Mouse (Mus musculus): ENCODE data around the gene 4930415O20Rik. TPM values are rescaled to one million over a fixed set of nuclear protein-coding genes. Genes with fewer than 3 reads are reported as not detected.
A peak's percentile ranks its signal among the peaks of the same experiment; 100 is the strongest.

The 4930415O20Rik gene
- polyA plus RNA-seq (2015; fragmentation: Nextera tagmentation; extraction: Ambion mirVana): 0.39 TPM in 1 of 2 replicates, not detected in the other

GRCm38 (mm10) chr15:98570873-98571538 lies at the start of gene 4930415O20Rik, which contains the start of gene Ccnt1:
Gene 4930415O20Rik (plus strand): TSS chr15:98571004.
Gene Ccnt1 (minus strand): TSS chr15:98570923.
- Histone ChIP-seq H3K9ac (peak within 1 kb of the TSS; percentile 13; the same call in 1 of the 2 replicates), H3K4me3 (no peak within 1 kb of the TSS), H3K9me3 (no peaks in the 10 kb centered on the region), H3K4me2 (no peak within 1 kb of the TSS), H3K36me3 (no peaks in the 10 kb centered on the region), H3K27me3 (0 out of 2 replicates have a peak, but pooled peaks cover 5% of the 10 kb centered on the region), H3K27ac (no peak within 1 kb of the TSS), H3K4me1 (replicated peaks) (peaks cover 14% of the 10 kb centered on the region)
- no peak for ATAC-seq (ENCODE audit: low FRiP score)
- WGBS: 86% methylated on average over 10 of the region's 10 CpGs

GRCm38 (mm10) chr15:98521245-98521644 lies 49.6 kb upstream of the 4930415O20Rik start:
- Histone ChIP-seq H3K4me3 (no peak overlapping the region), H3K4me1 (replicated peaks) (0 out of 2 replicates have a peak, but pooled peaks cover 4% of the 10 kb centered on the region), H3K27me3 (no peaks in the 10 kb centered on the region), H3K27ac (no peak overlapping the region), H3K9me3 (no peaks in the 10 kb centered on the region), H3K9ac (no peak overlapping the region), H3K4me2 (no peak overlapping the region), H3K36me3 (peaks cover 78% of the 10 kb centered on the region)
- 96% methylated on average over 3 of the region's 3 CpGs for WGBS
- no peak for ATAC-seq (ENCODE audit: low FRiP score)

DNA sequence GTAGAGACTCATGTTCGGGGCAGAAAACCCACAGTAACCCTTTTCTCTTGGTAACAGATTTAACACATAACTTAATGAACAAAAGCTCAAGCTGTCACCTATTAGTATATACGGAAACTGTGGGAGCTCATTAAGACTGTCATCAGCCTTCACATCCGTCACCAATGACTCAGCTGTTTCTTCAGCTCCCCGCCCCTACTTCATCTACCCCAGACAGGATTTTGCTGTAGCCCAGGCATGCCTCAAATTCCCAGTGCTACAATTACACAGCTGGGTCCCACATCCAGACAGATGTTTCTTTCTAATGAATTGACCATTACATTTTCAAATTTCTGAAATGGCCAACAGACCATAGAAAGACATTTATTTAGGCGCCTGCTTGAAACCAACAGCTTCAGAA lies 44.7 kb upstream of the 4930415O20Rik start:
- Histone ChIP-seq H3K27ac (0 out of 2 replicates have a peak overlapping the region, but pooled peaks have one; percentile 12), H3K9me3 (no peaks in the 10 kb centered on the region), H3K4me3 (no peak overlapping the region), H3K4me1 (replicated peaks) (peaks cover 21% of the 10 kb centered on the region), H3K27me3 (no peaks in the 10 kb centered on the region), H3K9ac (no peak overlapping the region), H3K36me3 (peaks cover 93% of the 10 kb centered on the region), H3K4me2 (no peak overlapping the region)
- ATAC-seq (ENCODE audit: low FRiP score): no peak
- WGBS: 48% methylated on average over 5 of the region's 5 CpGs

DNA sequence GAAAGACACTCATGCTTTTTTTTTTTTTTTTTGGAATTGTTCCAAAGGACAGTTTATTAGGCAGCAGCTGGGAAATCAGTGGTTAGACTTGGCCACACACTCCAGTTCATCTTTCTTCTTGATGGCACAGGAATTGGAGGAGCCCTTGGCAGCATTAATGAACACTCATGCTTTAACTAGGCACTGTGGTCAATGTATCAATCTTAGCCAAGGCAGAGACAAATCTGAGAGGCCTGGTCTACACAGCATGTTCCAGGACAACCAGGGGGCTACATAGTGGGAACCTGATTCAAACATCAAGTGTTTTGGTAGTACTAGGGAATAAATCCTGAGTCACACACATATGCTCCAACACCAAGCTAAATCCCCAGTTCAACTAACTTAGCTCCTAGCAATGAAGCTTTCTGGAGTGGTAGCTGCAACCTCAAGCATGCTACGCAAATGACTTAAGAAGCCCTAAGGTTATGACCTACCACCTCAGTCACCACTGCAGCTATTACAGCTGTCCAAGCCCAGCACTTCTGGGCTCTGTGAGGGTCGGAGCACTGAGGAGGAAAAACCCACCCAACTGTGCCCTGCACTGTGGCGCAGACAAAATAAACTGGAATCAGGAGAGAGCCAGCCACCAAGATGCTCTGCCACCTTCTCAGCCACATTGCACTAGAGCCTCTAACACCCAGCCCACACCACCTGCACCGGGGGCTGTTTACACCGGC lies 43.6 kb upstream of the 4930415O20Rik start:
- Histone ChIP-seq H3K27me3 (no peaks in the 10 kb centered on the region), H3K4me2 (no peak overlapping the region), H3K4me3 (no peak overlapping the region), H3K9ac (no peak overlapping the region), H3K9me3 (no peaks in the 10 kb centered on the region), H3K4me1 (replicated peaks) (peaks cover 32% of the 10 kb centered on the region), H3K27ac (no peak overlapping the region), H3K36me3 (peaks cover 91% of the 10 kb centered on the region)
- WGBS: 98% methylated on average over 5 of the region's 5 CpGs
- no peak for ATAC-seq (ENCODE audit: low FRiP score)

- Histone ChIP-seq H3K9ac (no peak overlapping the region), H3K4me3 (no peak overlapping the region), H3K9me3 (no peaks in the 10 kb centered on the region), H3K36me3 (peaks cover 82% of the 10 kb centered on the region), H3K27ac (no peak overlapping the region), H3K27me3 (no peaks in the 10 kb centered on the region), H3K4me1 (replicated peaks) (peaks cover 40% of the 10 kb centered on the region), H3K4me2 (no peak overlapping the region)
- 90% methylated on average over 5 of the region's 5 CpGs for WGBS
- ATAC-seq (ENCODE audit: low FRiP score): no peak
These were observed 42.7 kb upstream of the 4930415O20Rik start for GRCm38 (mm10) chr15:98528066-98528563.

GRCm38 (mm10) chr15:98532281-98532680 lies 38.5 kb upstream of the 4930415O20Rik start:
- WGBS: 37% methylated on average over 5 of the region's 5 CpGs
- Histone ChIP-seq H3K36me3 (peaks cover 45% of the 10 kb centered on the region), H3K4me1 (replicated peaks) (peaks cover 33% of the 10 kb centered on the region), H3K4me3 (peak overlapping the region; percentile 82), H3K4me2 (peak overlapping the region; percentile 93), H3K27ac (no peak overlapping the region), H3K9me3 (no peaks in the 10 kb centered on the region), H3K27me3 (no peaks in the 10 kb centered on the region), H3K9ac (peak overlapping the region; percentile 90)
- ATAC-seq (ENCODE audit: low FRiP score): no peak

DNA sequence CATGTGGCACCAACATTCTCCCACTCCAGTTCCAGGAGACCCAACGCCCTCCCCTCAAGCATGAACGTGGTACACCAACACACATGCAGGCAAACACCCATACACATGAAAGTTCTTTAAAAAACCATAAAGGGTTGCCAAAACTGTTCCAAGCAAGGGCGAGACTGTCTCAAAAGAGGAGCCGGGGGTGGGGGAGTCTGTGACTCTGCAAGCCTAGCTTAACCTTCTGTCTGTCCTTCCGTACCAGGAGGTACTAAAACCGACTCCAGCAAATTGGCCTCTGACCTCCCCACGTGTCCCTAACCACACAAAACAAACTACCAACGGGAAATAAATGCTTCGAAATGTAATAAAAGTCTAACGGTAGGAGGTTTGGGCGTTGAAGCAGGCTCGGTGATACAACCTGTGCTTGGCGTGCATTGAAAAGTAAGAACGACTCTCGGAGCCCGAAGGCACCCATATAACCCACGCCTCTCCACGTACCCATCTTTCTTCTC lies 37.7 kb upstream of the 4930415O20Rik start:
- no peak for ATAC-seq (ENCODE audit: low FRiP score)
- Histone ChIP-seq H3K9ac (peak overlapping the region; percentile 90), H3K4me1 (replicated peaks) (peaks cover 29% of the 10 kb centered on the region), H3K36me3 (peaks cover 37% of the 10 kb centered on the region), H3K27ac (peak overlapping the region; percentile 99), H3K4me2 (peak overlapping the region; percentile 93), H3K27me3 (no peaks in the 10 kb centered on the region), H3K4me3 (peak overlapping the region; percentile 82), H3K9me3 (no peaks in the 10 kb centered on the region)
- under 1% methylated on average over 18 of the region's 18 CpGs for WGBS

- H3K9me3 ChIP-seq: no peaks in the 10 kb centered on the region
- H3K9ac ChIP-seq: peak within 1 kb of the TSS; percentile 90
- H3K36me3 ChIP-seq: peaks cover 30% of the 10 kb centered on the region
- peak within 1 kb of the TSS; percentile 82 for H3K4me3 ChIP-seq
- peaks cover 29% of the 10 kb centered on the region for H3K4me1 ChIP-seq (replicated peaks)
- H3K27me3 ChIP-seq: no peaks in the 10 kb centered on the region
- ATAC-seq (ENCODE audit: low FRiP score): peak; percentile 100
- under 1% methylated on average over 64 of the region's 70 CpGs for WGBS
- H3K4me2 ChIP-seq: peak within 1 kb of the TSS; percentile 93
- peak within 1 kb of the TSS; percentile 99 for H3K27ac ChIP-seq
These were observed 36.8 kb upstream of the 4930415O20Rik start, which contains the start of gene Kansl2 for GRCm38 (mm10) chr15:98533881-98534627. Gene Kansl2 (minus strand): TSS chr15:98534264.

GRCm38 (mm10) chr15:98535921-98536320 lies 34.9 kb upstream of the 4930415O20Rik start:
- no peak overlapping the region for H3K4me3 ChIP-seq
- H3K9ac ChIP-seq: no peak overlapping the region
- no peak overlapping the region for H3K27ac ChIP-seq
- no peak overlapping the region for H3K4me2 ChIP-seq
- no peak for ATAC-seq (ENCODE audit: low FRiP score)
- H3K4me1 ChIP-seq (replicated peaks): peaks cover 25% of the 10 kb centered on the region
- no peaks in the 10 kb centered on the region for H3K9me3 ChIP-seq
- WGBS: 88% methylated on average over 4 of the region's 4 CpGs
- H3K27me3 ChIP-seq: no peaks in the 10 kb centered on the region
- H3K36me3 ChIP-seq: peaks cover 25% of the 10 kb centered on the region

DNA sequence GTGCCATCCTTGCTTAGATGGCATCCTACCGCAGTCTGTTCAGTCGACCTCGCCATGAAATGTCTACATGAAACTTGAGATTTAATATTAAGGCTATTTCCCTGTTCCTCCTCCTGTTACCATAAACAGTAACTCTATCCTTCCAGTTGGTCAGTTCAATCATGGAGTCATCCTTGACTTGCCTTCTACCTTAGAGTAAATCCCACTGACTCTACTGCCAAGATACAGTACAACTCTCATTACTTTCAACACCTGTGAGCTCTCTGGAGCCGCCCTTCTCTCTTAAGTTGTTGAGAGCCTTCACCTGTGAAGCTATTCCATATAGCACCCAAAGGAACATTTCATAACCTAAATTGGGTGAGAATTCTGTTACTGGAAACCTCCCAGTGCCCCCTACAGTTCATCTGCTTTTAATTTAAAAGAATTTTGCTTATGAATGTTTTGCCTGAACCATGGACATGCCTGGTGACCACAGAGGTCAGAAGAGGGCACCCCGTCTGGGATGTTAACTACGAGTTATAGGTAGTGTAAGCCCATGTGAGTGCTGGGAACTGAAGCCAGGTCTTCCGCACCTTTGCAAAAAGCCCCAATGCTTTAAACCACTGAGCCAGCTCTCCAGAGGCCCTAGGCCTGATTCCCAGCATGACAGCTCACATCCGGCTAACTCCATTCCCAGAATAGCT lies 33.8 kb upstream of the 4930415O20Rik start:
- no peaks in the 10 kb centered on the region for H3K27me3 ChIP-seq
- no peak overlapping the region for H3K4me2 ChIP-seq
- H3K9ac ChIP-seq: no peak overlapping the region
- peaks cover 25% of the 10 kb centered on the region for H3K36me3 ChIP-seq
- ATAC-seq (ENCODE audit: low FRiP score): no peak
- no peak overlapping the region for H3K27ac ChIP-seq
- H3K9me3 ChIP-seq: no peaks in the 10 kb centered on the region
- H3K4me1 ChIP-seq (replicated peaks): peaks cover 15% of the 10 kb centered on the region
- 89% methylated on average over 8 of the region's 8 CpGs for WGBS
- H3K4me3 ChIP-seq: no peak overlapping the region

DNA sequence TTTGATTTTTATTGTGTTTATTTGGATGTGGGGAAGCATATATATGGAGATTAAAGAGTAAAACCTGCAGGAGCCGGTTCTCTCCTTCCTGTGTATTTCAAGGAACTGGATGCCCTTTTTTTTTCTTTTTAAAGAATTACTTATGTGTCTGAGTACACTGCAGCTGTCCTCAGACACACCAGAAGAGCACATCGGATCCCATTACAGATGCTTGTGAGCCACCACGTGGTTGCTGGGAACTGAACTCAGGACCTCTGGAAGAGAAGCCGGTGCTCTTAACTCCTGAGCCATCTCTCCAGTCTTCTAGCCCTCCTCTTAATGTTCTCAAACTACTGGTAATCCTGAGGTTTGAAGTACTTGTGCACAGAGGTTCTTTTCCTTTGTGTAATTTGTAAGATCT lies 32.9 kb upstream of the 4930415O20Rik start:
- Histone ChIP-seq H3K36me3 (peaks cover 33% of the 10 kb centered on the region), H3K9ac (no peak overlapping the region), H3K4me2 (no peak overlapping the region), H3K4me1 (replicated peaks) (peaks cover 5% of the 10 kb centered on the region), H3K27ac (no peak overlapping the region), H3K27me3 (no peaks in the 10 kb centered on the region), H3K9me3 (no peaks in the 10 kb centered on the region), H3K4me3 (no peak overlapping the region)
- 80% methylated on average over 4 of the region's 4 CpGs for WGBS
- no peak for ATAC-seq (ENCODE audit: low FRiP score)

Data from hindbrain, embryonic 13.5 days (tissue).